Mouse (Mus musculus) erythroblast, adult 5-6 weeks (primary cell): ENCODE data around the gene Rflnb. TPM values are rescaled to one million over a fixed set of nuclear protein-coding genes. Genes with fewer than 3 reads are reported as not detected.
A peak's percentile ranks its signal among the peaks of the same experiment; 100 is the strongest.

Experiments used
- ATAC-seq: replicated peaks from 2 replicates; pipeline ENCODE4 v1.8.0; 2016; ENCODE audit warnings: moderate number of reproducible peaks, mild to moderate bottlenecking, moderate TSS enrichment, inconsistent platforms; ENCODE audit not compliant: poor library complexity, low FRiP score, severe bottlenecking
- total RNA-seq, 2 experiments: library from RNA; stranded (forward) in 1 of 2; stranded (reverse) in 1 of 2; fragments of 150-400 nt in 1 of 2; fragments of 200-764, 138-1000 nt in 1 of 2; gene quantifications; 2 replicates each; pipeline versions ENCODE4 v1.2.3 to v1.2.4; 2015 to 2017; ENCODE audit warnings: low replicate concordance in 2 of 2

The Rflnb gene
- total RNA-seq, 2 experiments from 2014 or later = 22.5 to 23.4 TPM

- no peak for ATAC-seq
These were observed 33.2 kb downstream of the Rflnb start for GRCm38 (mm10) chr11:75994357-75994756.

GRCm38 (mm10) chr11:75992481-75992880, 35.1 kb downstream of the Rflnb start:
- no peak for ATAC-seq

GRCm38 (mm10) chr11:75991911-75992310, 35.7 kb downstream of the Rflnb start:
- no peak for ATAC-seq

GRCm38 (mm10) chr11:75990965-75991835, 36.4 kb downstream of the Rflnb start:
- ATAC-seq = no peak

GRCm38 (mm10) chr11:75985948-75986347, 41.6 kb downstream of the Rflnb start:
- no peak for ATAC-seq

- ATAC-seq = no peak
These were observed 43.0 kb downstream of the Rflnb start for GRCm38 (mm10) chr11:75984581-75984980.

GRCm38 (mm10) chr11:75983194-75983593, 44.4 kb downstream of the Rflnb start:
- peak; percentile 76 for ATAC-seq

GRCm38 (mm10) chr11:75980413-75980812, 47.2 kb downstream of the Rflnb start:
- ATAC-seq = no peak

- ATAC-seq = no peak
These were observed 49.5 kb downstream of the Rflnb start for GRCm38 (mm10) chr11:75978051-75978450.

GRCm38 (mm10) chr11:75976748-75977147, 50.8 kb downstream of the Rflnb start:
- no peak for ATAC-seq

GRCm38 (mm10) chr11:75973988-75974387, 53.6 kb downstream of the Rflnb start:
- no peak for ATAC-seq

GRCm38 (mm10) chr11:75972916-75973567, 54.5 kb downstream of the Rflnb start:
- ATAC-seq = no peak

GRCm38 (mm10) chr11:75972188-75972587, 55.4 kb downstream of the Rflnb start:
- ATAC-seq = no peak

- no peak for ATAC-seq
These were observed 57.0 kb downstream of the Rflnb start for GRCm38 (mm10) chr11:75970629-75971028.

Other genes with a start within 250 kb of the Rflnb start
- gene Doc2b, start 231.7 kb downstream of the Rflnb start, total RNA-seq (2015; ENCODE audit: low replicate concordance) = not detected in 2 replicates
- not detected in 2 replicates for gene Doc2b, start 231.7 kb downstream of the Rflnb start, total RNA-seq (2017; ENCODE audit: low replicate concordance)
- 5.6 and 11.1 TPM in 2 replicates for gene Rph3al, start 89.4 kb downstream of the Rflnb start, total RNA-seq (2015; ENCODE audit: low replicate concordance)
- 7.5 and 10.3 TPM in 2 replicates for gene Rph3al, start 89.4 kb downstream of the Rflnb start, total RNA-seq (2017; ENCODE audit: low replicate concordance)
- gene 1700016K19Rik, start 27.9 kb downstream of the Rflnb start, total RNA-seq (2015; ENCODE audit: low replicate concordance) = not detected in 2 replicates
- gene 1700016K19Rik, start 27.9 kb downstream of the Rflnb start, total RNA-seq (2017; ENCODE audit: low replicate concordance) = not detected in 2 replicates
- 9.4 and 14.6 TPM in 2 replicates for gene Vps53, start 151.9 kb upstream of the Rflnb start, total RNA-seq (2015; ENCODE audit: low replicate concordance)
- gene Vps53, start 151.9 kb upstream of the Rflnb start, total RNA-seq (2017; ENCODE audit: low replicate concordance) = 13.0 and 13.1 TPM in 2 replicates
- 1.5 and 3.6 TPM in 2 replicates for gene Fam57a, start 151.9 kb upstream of the Rflnb start, total RNA-seq (2015; ENCODE audit: low replicate concordance)
- gene Fam57a, start 151.9 kb upstream of the Rflnb start, total RNA-seq (2017; ENCODE audit: low replicate concordance) = 0.17 and 3.5 TPM in 2 replicates
- not detected in 2 replicates for gene Dbil5, start 189.8 kb upstream of the Rflnb start, total RNA-seq (2015; ENCODE audit: low replicate concordance)
- gene Dbil5, start 189.8 kb upstream of the Rflnb start, total RNA-seq (2017; ENCODE audit: low replicate concordance) = not detected in 2 replicates
- gene Gemin4, start 189.9 kb upstream of the Rflnb start, total RNA-seq (2015; ENCODE audit: low replicate concordance) = 2.9 TPM in 1 of 2 replicates, not detected in the other
- 0.42 TPM in 1 of 2 replicates, not detected in the other for gene Gemin4, start 189.9 kb upstream of the Rflnb start, total RNA-seq (2017; ENCODE audit: low replicate concordance)
- gene Mrm3, start 215.9 kb upstream of the Rflnb start, total RNA-seq (2015; ENCODE audit: low replicate concordance) = 2.7 and 4.2 TPM in 2 replicates
- 3.2 and 4.7 TPM in 2 replicates for gene Mrm3, start 215.9 kb upstream of the Rflnb start, total RNA-seq (2017; ENCODE audit: low replicate concordance)
- 12.1 and 31.5 TPM in 2 replicates for gene Glod4, start 215.9 kb upstream of the Rflnb start, total RNA-seq (2015; ENCODE audit: low replicate concordance)
- gene Glod4, start 215.9 kb upstream of the Rflnb start, total RNA-seq (2017; ENCODE audit: low replicate concordance) = 16.7 and 55.0 TPM in 2 replicates